Mouse (Mus musculus): ENCODE data around the gene Gm5737. TPM values are rescaled to one million over a fixed set of nuclear protein-coding genes. Genes with fewer than 3 reads are reported as not detected.

Gene Gm5737
- total RNA-seq (2021), result under 1 TPM in 1 of 2 experiments, not detected in 1; 0.25 TPM
- long read RNA-seq, experiment 1, result 0 reads
- long read RNA-seq, experiment 2, result 0 reads

DNA sequence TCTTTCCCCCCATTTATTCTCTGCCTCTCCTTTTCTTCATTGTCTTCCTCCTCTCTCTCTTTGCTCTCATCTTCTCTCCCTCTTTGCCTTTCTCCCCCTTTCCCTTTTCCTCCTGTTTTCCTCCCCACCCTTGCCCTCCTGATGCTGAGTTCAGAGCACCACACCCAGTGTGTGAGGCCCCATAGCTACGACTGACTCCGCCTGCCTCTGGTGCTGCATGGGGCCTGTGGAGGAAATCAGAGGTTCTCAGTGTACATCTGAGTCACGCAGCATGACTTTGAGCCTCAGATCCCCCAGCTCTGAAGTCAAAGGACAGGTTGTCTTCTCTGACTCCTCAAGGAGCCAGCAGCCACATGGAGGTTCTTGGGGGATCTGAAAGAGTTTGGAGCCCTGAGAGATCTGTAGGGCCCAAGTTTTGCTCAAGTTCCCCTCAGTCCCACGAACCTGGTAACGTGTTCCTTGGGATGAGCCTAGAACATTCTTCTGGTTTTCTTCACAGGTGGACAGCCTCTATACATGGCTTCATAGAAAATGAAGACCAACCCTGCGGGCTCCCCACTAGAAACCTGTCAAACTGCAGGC lies at the start of gene Gm5737:
TSS of gene Gm5737 (plus strand) at position 532 of the 582 bp plus-strand sequence.
- DNase-seq (ENCODE audit: low spot score in 2 of 2), result no peak
- intact Hi-C loops (cut with DNase I), result no loop called here

DNA sequence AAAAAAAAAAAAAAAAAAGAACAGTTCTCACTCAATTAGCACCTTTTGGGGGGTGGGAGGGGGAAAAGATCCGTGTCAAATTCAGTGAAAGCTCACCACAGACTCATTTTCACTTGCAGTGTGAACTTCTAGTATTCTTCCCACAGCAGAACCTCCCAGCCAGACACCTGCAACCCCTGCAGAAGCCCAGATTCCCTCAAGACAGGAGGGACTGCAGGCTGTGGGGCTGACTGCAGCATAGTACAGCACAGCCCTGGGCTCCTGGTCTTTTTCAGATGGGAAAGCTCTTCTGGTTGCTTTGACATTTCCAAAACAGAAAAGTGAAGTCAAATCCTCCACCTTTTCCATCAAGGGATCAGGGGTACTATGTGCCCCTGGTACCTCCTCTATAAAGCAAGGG lies 44.8 kb upstream of the Gm5737 start:
- DNase-seq (ENCODE audit: low spot score in 2 of 2), result no peak
- intact Hi-C loops (cut with DNase I), result no loop called here

DNA sequence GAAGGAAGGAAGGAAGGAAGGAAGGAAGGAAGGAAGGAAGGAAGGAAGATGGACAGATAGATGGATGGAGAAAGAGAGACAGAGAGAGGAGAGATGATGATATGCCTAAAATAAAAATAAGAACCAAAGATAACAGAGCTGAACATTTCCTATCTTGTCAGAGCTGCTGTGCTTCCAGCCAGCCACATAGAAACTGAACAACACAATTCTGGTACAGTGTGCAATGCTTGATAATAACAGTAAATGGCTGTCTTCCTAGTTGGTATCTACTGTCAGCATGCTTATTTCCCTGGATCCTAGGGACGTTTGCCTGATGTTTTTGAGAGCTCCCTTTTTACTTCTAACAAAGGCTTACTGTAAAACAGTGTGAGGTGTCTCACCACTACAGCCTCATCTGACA lies 40.8 kb upstream of the Gm5737 start:
- DNase-seq (ENCODE audit: low spot score in 2 of 2), result no peak
- intact Hi-C loops (cut with DNase I), result no loop called here

DNA sequence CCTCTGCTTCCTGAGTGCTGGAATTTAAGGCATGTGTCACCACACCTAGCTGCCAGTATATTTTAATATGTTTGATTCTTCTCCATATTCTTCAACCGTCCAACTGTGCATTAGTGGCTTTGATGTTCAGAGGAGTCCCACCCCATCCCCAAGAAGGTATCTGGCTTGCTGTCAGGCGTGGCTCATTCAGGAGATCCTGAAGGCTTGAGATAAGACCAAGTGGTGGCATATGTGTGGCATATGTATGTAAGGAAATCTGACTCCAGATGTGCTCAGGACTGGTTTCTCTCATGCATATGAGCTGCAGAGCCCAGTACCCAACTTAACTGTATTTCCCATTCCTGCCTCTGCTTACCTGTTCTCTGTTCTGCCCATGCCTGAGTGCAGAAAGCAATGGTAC lies 34.2 kb upstream of the Gm5737 start:
- intact Hi-C loops (cut with DNase I), result no loop called here

DNA sequence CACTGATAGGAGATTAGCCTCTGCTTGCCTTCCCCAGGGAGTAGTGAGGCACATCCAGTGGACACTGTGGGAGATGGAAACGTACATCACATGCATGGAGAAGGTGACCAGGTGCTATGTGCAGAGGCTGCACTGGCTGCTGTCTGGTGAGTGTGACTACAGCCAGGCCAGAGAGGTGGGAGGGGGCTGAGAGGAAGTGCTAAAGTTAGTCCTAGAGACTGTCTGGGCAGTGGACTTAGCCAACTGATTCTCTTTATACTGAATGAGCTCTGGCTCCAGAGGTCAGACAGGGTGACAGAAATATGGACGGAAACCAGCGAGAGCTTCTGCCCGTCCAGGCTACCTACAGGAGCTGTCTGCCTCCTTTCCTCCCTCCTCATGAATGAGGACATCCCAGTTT lies 16.6 kb upstream of the Gm5737 start:
- intact Hi-C loops (cut with DNase I), result no loop called here

More for the DNA sequence above, 34.2 kb upstream of the Gm5737 start:
- no peak for DNase-seq (ENCODE audit: low spot score in 2 of 2)

DNA sequence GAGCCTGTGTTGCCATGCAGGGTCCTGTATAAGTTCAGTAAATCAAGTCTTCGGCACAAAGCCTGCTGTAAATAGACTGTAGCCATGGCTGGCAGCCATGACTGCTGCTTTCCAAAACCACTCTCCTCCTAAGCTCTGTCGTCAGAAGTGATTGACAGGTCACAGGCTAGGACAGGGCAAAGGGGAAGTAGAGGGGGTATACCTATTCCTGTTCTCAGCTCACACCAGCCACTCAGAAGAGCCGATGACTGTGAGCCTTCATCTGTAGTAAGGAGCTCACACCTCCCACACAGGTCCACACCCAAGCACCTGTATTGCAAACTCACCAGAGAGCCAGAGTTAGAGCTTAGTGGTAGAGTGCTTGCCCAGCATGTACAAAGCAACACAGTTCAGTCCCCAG lies 15.8 kb upstream of the Gm5737 start:
- no peak for DNase-seq (ENCODE audit: low spot score in 2 of 2)
- intact Hi-C loops (cut with DNase I), result no loop called here

More for the DNA sequence above, 16.6 kb upstream of the Gm5737 start:
- no peak for DNase-seq (ENCODE audit: low spot score in 2 of 2)

DNA sequence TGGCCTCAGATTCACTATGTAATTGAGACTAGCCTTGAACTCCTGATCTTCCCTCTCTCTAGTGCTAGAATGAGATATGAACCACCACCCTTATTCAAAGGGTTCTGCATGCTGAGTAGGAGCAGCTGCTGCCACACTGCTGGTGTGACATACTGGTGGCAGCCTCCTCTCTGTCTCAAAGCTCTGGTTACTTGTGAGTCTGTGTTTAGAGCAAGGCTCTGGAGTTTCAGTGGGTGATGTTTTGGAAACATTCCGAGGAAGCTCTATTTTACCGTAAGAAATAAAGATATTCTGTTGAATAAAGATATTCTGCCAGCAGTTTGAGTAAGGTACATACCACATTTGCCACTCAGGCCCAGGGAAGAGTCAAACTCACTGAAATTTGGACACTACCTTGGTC lies 8.9 kb upstream of the Gm5737 start:
- DNase-seq (ENCODE audit: low spot score in 2 of 2), result peak; percentile 17 to 25

DNA sequence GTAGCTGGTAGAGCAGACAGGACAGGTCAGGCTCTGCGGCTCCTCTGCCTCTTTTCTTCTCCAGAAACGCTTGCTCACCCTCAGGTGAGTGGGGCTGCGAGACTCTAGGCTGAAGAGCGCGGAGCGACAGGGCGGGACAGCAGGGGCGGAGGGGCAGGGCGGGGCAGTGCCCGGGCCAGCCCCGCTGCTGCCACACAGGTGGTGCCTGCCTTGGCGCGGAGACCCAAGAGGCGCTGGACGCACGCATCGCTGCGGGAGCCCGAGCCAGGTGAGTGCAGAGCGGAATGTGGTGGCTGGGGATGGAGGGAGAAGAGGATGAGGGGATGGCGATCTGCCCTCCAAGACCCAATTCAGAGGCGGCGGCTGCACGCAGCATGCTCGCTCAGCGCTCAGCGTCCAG lies 2.5 kb upstream of the Gm5737 start:
- intact Hi-C loops (cut with DNase I), result no loop called here
- DNase-seq (ENCODE audit: low spot score in 2 of 2), result no peak

More for the DNA sequence above, 8.9 kb upstream of the Gm5737 start:
- intact Hi-C loops (cut with DNase I), result no loop called here

DNA sequence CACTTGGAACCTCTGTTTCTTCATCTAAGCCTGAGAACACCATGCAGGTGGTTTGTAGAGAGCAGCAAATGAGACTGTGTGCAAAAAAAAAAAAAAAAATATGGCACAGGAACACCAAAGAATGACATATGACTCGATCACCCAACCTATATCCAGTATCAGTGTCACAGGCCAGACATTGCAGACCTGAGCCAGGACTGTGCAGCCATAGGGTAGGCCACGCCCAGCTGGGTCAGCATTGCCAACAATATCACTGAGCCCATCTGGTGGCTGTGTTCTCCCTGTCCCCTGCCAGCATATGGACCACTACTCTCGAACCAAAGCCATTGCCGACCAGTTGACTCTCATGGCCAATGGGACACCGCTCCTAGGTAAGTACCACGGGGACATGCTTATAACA lies 5.4 kb downstream of the Gm5737 start:
- intact Hi-C loops (cut with DNase I), result no loop called here
- no peak for DNase-seq (ENCODE audit: low spot score in 2 of 2)

DNA sequence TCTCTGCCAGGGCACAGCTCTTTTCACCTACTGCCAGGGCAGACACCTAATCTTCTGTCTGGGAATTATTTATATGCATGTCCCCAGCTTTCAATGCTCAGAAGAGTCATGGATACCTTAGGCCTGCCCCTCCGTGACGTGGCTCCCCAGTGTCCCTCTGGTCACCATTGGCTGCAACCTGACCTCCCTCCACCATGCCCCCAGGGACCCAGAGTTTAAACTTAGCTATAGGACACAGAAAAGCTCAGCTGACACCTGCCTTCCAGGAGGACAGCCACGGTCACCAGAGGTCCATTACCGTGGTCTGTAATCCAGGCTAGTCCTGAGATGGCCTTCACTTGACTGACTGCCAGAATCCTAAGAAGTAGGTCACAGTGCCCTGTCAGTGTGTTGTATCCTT lies 7.2 kb downstream of the Gm5737 start:
- no peak for DNase-seq (ENCODE audit: low spot score in 2 of 2)
- intact Hi-C loops (cut with DNase I), result no loop called here

DNA sequence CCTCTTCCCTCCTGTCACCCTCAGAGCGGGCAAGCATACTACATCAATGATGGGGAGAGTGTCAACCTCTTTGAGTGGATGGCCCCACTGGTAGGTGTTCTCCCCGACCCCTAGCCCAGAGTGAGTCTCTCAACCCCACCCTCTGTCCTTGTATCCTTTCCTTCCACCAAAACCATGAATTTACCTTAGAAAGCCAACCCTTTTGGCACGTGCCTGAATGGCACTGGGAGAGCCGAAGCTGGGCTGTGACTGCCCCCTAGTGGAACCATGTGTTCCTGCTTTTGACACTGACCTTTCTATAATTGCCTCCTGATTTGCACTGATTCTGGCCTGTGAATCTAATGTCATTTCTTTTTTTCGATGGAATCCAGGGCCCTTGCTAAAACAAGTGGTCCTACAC lies 11.1 kb downstream of the Gm5737 start:
- intact Hi-C loops (cut with DNase I), result loop anchor here (1.0 to 5.0 kb wide), 2 partner anchors 76 to 153 kb away; partner anchors contain the start of gene Pdzd9
- peak; percentile 74 to 78 for DNase-seq (ENCODE audit: low spot score in 2 of 2)

DNA sequence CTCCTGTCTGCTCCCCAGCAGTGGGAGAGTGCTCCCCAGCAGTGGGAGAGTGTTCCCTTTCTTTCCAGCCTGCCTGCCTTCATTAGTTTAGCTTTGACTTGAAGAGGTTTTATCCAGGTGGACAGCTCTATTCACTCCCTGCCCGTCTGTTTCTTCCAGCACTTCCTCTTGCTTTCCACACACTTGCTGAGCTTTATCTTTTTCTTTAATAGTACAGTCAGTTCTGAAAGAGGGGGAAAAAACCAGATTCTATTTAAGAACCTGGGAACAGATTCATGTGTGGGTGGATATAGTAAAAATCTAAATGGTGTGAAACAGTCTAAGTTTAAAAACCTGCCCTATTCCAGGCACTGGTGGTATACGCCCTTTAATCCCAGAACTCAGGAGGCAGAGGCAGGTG lies 12.9 kb downstream of the Gm5737 start:
- peak; percentile 24 to 69 for DNase-seq (ENCODE audit: low spot score in 2 of 2)
- intact Hi-C loops (cut with DNase I), result no loop called here

DNA sequence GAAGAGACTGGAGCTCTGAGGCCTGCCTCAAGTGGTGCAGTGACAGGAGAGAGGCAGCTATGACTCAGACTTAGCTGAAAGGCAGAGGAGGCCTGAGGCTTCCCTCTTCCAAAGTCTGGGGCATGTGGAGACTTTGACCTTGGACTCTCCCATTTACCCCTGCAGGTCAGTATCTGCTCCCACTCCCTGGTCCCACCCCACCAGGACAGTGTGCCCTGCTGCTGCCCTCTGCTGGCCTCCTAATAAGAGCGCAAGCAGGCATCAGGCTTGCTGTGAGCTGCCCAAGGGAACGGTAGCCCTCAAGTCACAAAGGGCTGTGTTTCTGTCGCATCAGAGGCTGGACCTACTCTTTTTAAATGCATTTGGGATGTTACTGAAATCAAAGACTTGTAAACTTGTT lies 14.2 kb downstream of the Gm5737 start:
- peak in 1 of 2 experiments; percentile 27 for DNase-seq (ENCODE audit: low spot score in 2 of 2)
- intact Hi-C loops (cut with DNase I), result no loop called here

DNA sequence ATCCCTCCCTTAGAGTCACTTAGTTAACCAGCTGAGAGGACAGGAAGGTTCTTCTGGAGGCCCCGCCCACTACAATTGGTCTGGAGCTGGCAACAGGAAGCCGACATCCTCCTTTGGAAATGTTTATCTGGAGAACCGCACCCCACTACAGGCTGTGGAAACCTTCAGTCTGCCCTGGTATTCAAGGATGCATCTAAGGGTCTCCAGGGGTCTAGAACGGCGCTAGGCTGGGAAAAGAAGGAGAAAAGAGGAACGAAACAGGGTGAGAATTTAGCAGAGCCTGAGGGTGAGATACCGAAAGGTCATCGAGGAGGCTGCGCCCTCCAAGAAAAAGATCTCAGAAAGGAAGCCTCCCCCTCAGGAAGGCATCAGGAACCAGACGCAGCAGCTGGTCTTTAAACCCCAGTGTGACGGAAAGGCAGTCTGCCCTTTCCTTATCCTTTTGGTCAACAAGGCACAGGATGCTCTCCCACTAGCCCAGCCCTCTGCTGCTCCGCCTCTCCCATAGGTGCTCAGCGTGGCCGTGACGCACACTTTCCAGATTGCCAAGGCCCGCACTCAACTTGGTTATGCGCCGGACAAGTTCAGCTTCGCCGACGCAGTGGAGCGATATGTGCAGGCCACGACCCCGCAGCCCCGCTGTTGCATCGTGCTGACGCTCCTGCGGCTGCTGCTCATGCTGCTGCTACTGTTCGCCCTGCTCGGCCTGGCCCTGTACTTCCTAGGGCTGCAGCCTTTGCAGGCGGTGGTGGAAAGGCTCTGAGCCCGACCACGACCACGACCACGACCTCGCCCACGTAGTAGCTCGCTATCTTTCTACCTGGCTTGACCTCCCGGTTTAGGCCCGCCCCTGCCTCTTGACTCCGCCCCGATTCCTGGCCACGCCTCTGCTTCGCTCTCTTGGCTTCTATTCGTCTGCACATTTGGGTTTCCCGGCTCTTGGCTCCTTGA lies 18.5 kb downstream of the Gm5737 start:
- intact Hi-C loops (cut with DNase I), result loop anchor here (10.0 kb wide), 2 partner anchors 204 to 294 kb away; partner anchors contain the start of gene Mettl9
- DNase-seq (ENCODE audit: low spot score in 2 of 2), result peak in 1 of 2 experiments; percentile 55

DNA sequence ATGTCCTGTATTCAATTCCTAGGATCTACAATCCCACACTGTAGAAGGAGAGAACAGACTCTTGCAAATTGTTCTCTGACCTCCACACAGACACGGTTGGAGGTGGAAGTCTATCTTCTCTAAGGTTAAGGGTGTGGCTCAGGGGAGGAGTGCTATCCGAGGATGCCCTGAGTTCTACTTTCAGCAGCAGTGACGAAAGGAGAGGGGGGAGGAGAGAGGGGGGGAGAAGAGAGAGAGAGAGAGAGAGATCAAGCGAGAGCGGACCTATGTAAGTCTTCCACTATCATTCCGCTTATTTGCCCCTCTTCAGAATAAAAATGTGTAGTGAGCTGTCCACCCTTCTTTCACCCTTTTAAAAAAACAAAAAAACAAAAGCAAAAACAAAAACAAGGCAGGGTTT lies 22.3 kb downstream of the Gm5737 start:
- intact Hi-C loops (cut with DNase I), result loop anchor here (10.0 kb wide), 2 partner anchors 200 to 290 kb away; partner anchors contain the start of gene Mettl9
- DNase-seq (ENCODE audit: low spot score in 2 of 2), result no peak

DNA sequence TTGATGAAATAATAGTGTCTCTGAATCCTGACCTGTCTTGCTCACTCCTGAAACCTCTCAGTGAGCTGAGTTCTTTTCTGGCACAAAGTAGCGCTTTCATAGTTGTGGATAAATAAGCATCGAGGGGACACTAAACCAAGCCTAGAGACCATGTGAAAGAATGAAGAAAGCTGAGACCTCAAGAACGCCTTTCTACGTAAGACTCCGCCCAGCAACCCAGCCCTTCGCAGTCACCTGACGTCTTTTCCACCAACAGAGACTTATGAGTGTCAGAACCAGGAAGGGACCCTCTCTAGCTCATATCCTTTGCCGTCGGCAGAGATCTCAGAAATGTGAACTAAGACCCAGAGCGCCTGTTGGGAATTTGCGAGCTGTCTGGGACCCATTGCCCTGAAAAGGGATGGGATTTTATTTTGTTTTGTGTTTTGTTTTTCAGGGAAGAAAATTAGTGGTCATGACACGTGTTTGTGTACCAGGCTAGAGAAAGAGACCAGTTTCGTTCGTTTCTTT lies 22.8 kb downstream of the Gm5737 start:
- intact Hi-C loops (cut with DNase I), result loop anchor here (1.0 to 10.0 kb wide), 3 partner anchors 82 to 290 kb away; partner anchors contain the start of genes Mettl9 and Polr3e
- peak in 1 of 2 experiments; percentile 72 for DNase-seq (ENCODE audit: low spot score in 2 of 2)

DNA sequence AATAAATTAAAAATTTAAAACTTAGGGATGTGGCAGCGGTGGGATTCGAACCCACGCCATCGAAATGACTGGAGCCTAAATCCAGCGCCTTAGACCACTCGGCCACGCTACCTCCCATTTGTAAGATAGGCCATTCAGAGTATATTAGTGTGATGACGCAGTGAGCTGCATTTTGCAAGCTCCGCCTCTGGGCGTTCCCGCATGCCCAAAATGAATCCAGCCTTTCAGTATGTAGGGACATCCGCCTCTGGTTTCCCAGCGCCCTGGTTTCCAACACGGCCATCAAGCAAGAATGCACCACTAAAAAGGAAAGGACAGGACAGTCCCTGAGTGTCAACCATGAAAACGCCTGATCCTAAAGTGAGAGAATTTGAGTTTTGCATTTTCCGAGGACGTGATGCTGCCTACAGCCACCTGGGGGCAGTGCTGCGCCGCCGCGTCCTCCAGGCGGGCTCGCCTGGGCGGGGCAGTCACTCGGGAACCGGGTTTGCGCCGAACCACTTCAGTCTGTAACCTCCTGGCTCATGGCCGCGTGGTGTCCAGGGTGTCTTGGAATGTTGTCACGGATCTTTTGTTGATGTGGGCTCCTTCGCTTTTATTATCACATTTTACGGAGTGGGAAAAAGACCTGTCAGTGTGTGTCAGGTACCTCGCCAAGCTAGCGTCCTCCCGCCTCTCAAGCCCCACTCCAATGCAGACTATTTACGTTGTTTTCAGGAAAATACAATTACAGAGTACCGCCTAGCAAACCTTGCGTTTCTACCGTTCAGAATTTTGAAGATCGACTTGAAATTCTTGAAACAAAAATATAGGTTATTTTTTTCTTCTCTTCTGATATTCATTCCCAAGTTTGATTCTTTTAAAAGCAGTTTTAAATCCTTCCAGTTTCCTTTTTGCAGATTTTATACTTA lies 23.5 kb downstream of the Gm5737 start:
- peak; percentile 95 to 99 for DNase-seq (ENCODE audit: low spot score in 2 of 2)
- intact Hi-C loops (cut with DNase I), result loop anchor here (1.0 to 10.0 kb wide), 3 partner anchors 82 to 289 kb away; partner anchors contain the start of genes Mettl9 and Polr3e

DNA sequence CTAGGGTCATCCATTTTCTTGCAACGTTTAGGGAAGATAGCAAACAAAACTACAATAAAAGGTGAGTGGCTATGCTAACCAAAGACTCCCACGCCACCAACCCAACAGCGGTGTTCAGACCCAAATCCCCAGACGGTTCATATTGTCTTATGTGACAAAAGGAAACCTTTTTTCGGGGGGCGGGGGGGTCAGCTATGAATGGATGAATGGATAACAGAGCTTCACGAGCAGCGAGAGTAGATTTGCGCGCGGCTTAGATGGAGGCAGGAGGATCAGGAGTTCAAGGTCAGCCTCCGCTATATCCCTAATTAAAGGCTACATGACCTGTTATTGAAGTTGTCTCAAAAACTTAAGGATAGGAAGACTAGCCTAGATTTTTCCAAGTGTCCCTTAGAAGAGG lies 24.2 kb downstream of the Gm5737 start:
- no peak for DNase-seq (ENCODE audit: low spot score in 2 of 2)
- intact Hi-C loops (cut with DNase I), result loop anchor here (10.0 kb wide), 2 partner anchors 198 to 288 kb away; partner anchors contain the start of gene Mettl9

Data from left cerebral cortex, postnatal 14 days (tissue).